Mouse (Mus musculus) hindbrain, embryonic 11.5 days (tissue): ENCODE measurements around the gene Pde1a. TPM values are rescaled to one million over a fixed set of nuclear protein-coding genes. Genes with fewer than 3 reads are reported as not detected.

Source experiments
- ATAC-seq: fragments of 200-750 bp; cut with Nextera tagmentation; 2 replicates; pipeline ENCODE4 v1.8.0; 2017; ENCODE audit warnings: mild to moderate bottlenecking, moderate TSS enrichment, moderate library complexity; ENCODE audit not compliant: low FRiP score
- DNase-seq: peaks from one replicate; pipeline ENCODE4 v3.0.0-alpha.2; 2015; ENCODE audit warnings: low spot score
- H3K27ac ChIP-seq: fragments of 300-500 bp; sonication (generic); 2 replicates; pipeline ENCODE4 v1.5.1; 2014; ENCODE audit warnings: mild to moderate bottlenecking, low read depth, low read length
- H3K27me3 ChIP-seq: fragments of 300-500 bp; sonication (generic); 2 replicates; pipeline ENCODE4 v1.6.1; 2014; ENCODE audit warnings: mild to moderate bottlenecking, low read length, moderate library complexity, mixed read lengths; ENCODE audit not compliant: control insufficient read depth, insufficient read depth
- H3K36me3 ChIP-seq: fragments of 300-500 bp; sonication (generic); 2 replicates; pipeline ENCODE4 v1.6.1; 2014; ENCODE audit warnings: mild to moderate bottlenecking, low read length, moderate library complexity, mixed read lengths; ENCODE audit not compliant: control insufficient read depth, insufficient read depth
- H3K4me1 ChIP-seq: fragments of 300-500 bp; sonication (generic); replicated peaks from 2 replicates; pipeline ENCODE4 v1.6.1; 2014; ENCODE audit warnings: low read length, mixed read lengths; ENCODE audit not compliant: control insufficient read depth, insufficient read depth
- H3K4me2 ChIP-seq: fragments of 300-500 bp; sonication (generic); replicated peaks from 2 replicates; pipeline ENCODE4 v1.6.1; 2014; ENCODE audit warnings: mild to moderate bottlenecking, low read depth, low read length
- H3K4me3 ChIP-seq: fragments of 300-500 bp; sonication (generic); 2 replicates; pipeline ENCODE4 v1.5.1; 2014; ENCODE audit warnings: low read depth, low read length
- H3K9ac ChIP-seq: fragments of 300-500 bp; sonication (generic); 2 replicates; pipeline ENCODE4 v1.6.1; 2014; ENCODE audit warnings: low read depth, low read length
- H3K9me3 ChIP-seq: fragments of 300-500 bp; sonication (generic); 2 replicates; pipeline ENCODE4 v1.6.1; 2016; ENCODE audit warnings: low read length; ENCODE audit not compliant: control insufficient read depth
- WGBS: fragments of 180-500 bp; shearing (Covaris S2); extraction: QIAGEN DNeasy Blood & Tissue Kit; methylation state at CpG from one replicate; pipeline ENCODE4 v1.1.7; 2014; 5-methylcytosine and 5-hydroxymethylcytosine counted together
- polyA plus RNA-seq: library from polyadenylated mRNA; unstranded; fragments of >200 nt; fragmentation: Nextera tagmentation; extraction: Ambion mirVana; gene quantifications from 2 replicates; pipeline ENCODE4 v1.2.1, GENCODE M21; 2014

Pde1a gene
- polyA plus RNA-seq, 1 experiment from 2014 or later, result 1.6 TPM

DNA sequence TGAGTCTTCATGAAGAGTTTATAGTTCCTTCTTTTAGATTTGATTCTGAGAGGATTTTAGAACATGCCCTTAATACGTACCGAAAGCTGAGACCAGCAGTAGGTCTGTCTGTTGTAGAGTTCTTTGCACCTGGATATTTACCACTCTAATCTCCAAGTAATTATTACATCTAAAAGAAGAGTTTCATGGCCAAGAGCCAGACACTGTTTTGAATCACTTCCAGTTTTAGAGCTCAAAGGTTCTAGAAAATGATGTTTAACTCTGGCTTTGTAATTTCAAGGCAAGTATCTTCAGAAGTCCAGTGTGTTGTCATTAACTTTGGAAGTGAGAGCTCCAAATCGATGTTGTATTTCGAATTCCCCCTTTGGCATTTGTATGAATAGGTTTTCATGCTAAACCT, 167.8 kb downstream of the Pde1a start:
- no peak overlapping the region for H3K4me3 ChIP-seq
- H3K27me3 ChIP-seq, result no peaks in the 10 kb centered on the region
- H3K9ac ChIP-seq, result no peak overlapping the region
- 93% methylated on average over 4 of the region's 4 CpGs for WGBS
- ATAC-seq, result no peak
- H3K9me3 ChIP-seq, result no peaks in the 10 kb centered on the region
- DNase-seq, result no peak
- H3K4me2 ChIP-seq, result no peak overlapping the region
- no peaks in the 10 kb centered on the region for H3K4me1 ChIP-seq
- no peak overlapping the region for H3K27ac ChIP-seq
- H3K36me3 ChIP-seq, result no peaks in the 10 kb centered on the region

DNA sequence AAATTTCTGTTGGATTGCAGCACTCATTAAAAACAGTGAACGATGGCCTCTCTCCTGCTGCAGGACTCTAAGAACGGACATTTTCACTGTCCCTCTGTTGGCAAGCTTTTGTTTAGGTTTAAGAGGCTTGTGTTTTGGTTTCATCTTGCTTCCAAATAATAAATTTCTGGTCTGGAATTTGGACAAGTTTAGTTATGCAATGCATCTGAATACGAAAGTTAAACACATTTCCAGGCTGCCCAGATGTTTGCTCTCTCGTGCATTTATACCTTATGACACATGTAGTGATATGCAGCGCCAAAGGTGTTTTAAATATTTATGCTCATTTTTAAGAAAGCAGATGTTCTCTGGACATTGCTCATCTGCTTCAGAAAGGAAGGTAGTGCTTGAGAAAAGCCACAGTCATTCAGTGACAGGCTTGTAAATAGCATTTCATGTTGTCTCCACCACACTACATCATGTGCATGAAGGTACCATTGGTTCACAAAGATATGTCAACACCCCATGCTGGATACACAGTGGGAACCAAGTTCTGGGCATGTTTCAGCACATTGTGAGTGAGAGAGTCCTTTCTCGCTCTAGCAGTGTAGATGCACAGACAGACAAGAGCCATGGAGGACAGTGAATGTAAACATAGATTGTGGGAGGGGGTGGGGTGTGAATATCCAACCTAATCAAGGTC, 171.5 kb downstream of the Pde1a start:
- Histone ChIP-seq H3K9me3 (no peaks in the 10 kb centered on the region), H3K4me3 (no peak overlapping the region), H3K27ac (no peak overlapping the region), H3K4me1 (no peaks in the 10 kb centered on the region), H3K36me3 (no peaks in the 10 kb centered on the region), H3K4me2 (no peak overlapping the region), H3K27me3 (no peaks in the 10 kb centered on the region), H3K9ac (no peak overlapping the region)
- WGBS, result 87% methylated on average over 6 of the region's 6 CpGs
- ATAC-seq, result no peak
- DNase-seq, result no peak

DNA sequence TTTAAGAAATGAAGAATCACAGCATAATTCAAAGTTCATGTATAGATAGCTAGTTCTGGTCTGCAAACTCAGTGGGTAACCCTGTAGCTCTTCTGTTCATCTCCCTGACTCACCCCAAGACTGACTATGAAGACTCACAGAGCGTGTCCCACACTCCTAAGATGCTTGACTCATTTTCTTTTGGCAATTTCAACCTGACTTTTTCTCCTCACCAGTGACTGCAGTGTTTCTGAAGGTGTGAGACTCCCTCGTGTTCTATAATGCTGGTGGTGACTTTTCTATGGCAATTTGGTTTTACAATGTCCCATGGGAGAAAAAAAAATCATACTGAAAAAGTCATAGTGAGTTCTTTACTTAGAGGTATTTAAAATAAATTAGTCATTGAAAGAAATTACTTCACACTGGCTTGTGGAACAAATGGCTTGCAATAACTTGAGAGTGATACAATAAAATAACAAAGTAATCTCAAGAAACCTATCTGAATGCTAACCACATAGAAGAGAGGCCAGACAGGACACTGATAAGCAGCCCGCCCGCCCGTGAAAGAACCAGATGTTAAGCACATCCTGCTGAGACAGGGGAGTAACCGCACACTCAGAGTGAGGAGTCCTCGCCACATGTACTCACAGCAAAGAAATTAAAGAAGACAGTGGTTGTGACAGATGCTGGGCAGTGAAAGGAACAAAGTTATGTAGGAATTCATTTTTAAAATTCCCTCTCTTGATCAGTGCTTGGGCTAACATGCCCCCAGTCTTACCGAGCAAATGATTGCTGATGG, 183.2 kb downstream of the Pde1a start:
- no peak for DNase-seq
- Histone ChIP-seq H3K9me3 (no peaks in the 10 kb centered on the region), H3K9ac (no peak overlapping the region), H3K4me1 (no peaks in the 10 kb centered on the region), H3K4me2 (no peak overlapping the region), H3K27me3 (no peaks in the 10 kb centered on the region), H3K27ac (no peak overlapping the region), H3K4me3 (no peak overlapping the region), H3K36me3 (no peaks in the 10 kb centered on the region)
- no peak for ATAC-seq
- 69% methylated on average over 8 of the region's 8 CpGs for WGBS

DNA sequence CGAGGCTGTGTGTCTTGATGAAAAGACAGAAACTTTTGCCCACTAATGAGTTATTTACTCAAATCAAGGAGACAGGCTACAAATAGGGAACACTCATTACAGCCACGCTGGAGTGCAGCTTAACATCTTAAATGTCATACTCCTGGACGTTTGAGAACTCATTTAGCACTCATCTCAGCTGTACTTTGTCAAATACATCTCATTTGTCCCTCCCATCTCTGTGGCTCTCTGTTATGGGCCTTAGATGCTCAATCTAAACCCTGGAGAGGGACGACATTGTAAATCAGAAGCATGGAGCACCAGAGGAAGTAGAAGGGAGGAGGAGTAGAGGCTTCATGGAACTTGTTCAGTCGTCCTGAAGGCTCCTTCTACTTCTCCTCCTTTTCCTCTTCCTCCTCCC, 194.6 kb downstream of the Pde1a start:
- H3K27me3 ChIP-seq, result no peaks in the 10 kb centered on the region
- H3K9me3 ChIP-seq, result no peaks in the 10 kb centered on the region
- H3K4me1 ChIP-seq, result no peaks in the 10 kb centered on the region
- DNase-seq, result no peak
- H3K27ac ChIP-seq, result no peak overlapping the region
- H3K9ac ChIP-seq, result no peak overlapping the region
- 69% methylated on average over 5 of the region's 5 CpGs for WGBS
- no peaks in the 10 kb centered on the region for H3K36me3 ChIP-seq
- H3K4me2 ChIP-seq, result no peak overlapping the region
- no peak for ATAC-seq
- no peak overlapping the region for H3K4me3 ChIP-seq

DNA sequence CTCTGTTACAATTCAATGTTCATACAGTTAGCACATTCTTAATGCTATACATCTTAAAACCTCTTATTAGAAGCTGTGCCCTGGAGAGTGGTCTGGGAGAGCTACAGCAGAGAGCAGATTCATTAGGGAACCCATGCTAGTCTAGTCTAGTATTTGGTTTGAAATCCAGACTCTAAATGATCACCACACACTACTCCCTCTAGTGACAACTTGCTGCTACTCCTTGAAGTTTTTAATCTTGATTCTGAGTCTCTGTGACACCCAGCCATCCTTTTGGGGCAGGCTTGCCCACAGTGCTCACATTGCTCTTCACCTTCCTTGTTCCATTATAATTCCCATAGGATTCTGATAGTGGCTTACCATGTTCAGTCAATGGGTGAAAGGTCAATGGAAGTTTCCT, 206.9 kb downstream of the Pde1a start:
- DNase-seq, result no peak
- no peak overlapping the region for H3K9ac ChIP-seq
- H3K27me3 ChIP-seq, result no peaks in the 10 kb centered on the region
- no peaks in the 10 kb centered on the region for H3K9me3 ChIP-seq
- no peaks in the 10 kb centered on the region for H3K36me3 ChIP-seq
- H3K4me2 ChIP-seq, result no peak overlapping the region
- no peak overlapping the region for H3K27ac ChIP-seq
- no peak overlapping the region for H3K4me3 ChIP-seq
- H3K4me1 ChIP-seq, result no peaks in the 10 kb centered on the region
- no peak for ATAC-seq

DNA sequence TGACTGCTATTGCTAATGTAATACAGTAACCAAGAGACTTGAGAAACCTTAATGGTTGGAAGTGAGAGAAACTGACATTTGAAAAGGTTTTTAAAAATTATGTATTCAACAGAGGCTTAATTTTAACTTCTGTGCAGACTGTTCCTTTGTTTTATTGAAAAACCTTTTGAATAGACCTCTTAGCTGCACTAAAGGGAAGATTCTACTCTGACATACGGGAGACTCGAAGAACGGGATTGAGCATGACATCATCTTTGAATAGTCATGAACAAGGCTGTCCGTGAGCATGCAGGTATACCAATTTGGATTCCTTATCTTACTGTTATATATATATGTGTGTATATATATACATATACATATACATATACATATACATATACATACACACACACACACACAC, 207.9 kb downstream of the Pde1a start:
- 93% methylated on average over 4 of the region's 4 CpGs for WGBS
- no peaks in the 10 kb centered on the region for H3K36me3 ChIP-seq
- H3K4me1 ChIP-seq, result no peaks in the 10 kb centered on the region
- H3K9me3 ChIP-seq, result no peaks in the 10 kb centered on the region
- no peak overlapping the region for H3K9ac ChIP-seq
- H3K4me2 ChIP-seq, result no peak overlapping the region
- H3K27ac ChIP-seq, result no peak overlapping the region
- H3K4me3 ChIP-seq, result no peak overlapping the region
- H3K27me3 ChIP-seq, result no peaks in the 10 kb centered on the region
- DNase-seq (no peak), ATAC-seq (no peak)

DNA sequence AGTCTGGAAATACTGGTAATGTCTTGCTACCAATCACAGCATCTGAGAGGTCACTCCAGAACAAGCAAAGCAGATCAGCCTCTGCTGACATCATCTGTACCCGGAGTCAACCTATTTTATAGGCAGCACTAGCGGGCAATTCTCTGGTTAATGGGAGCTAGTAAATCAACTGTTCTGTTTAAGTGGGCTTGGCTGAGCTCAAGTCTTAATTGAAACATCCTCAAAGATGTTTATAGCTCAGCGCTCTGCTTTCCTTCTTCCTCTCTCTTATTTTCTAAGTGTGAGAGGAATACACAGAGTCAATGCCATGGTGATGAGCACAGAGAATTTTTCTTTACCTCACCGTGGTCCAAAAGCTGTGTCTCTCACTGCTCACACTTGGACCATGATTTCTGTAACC, 208.8 kb downstream of the Pde1a start:
- Histone ChIP-seq H3K27ac (no peak overlapping the region), H3K9me3 (no peaks in the 10 kb centered on the region), H3K27me3 (no peaks in the 10 kb centered on the region), H3K4me1 (no peaks in the 10 kb centered on the region), H3K4me2 (no peak overlapping the region), H3K36me3 (no peaks in the 10 kb centered on the region), H3K4me3 (no peak overlapping the region), H3K9ac (no peak overlapping the region)
- WGBS, result 92% methylated on average over 4 of the region's 4 CpGs
- DNase-seq, result no peak
- ATAC-seq, result no peak

DNA sequence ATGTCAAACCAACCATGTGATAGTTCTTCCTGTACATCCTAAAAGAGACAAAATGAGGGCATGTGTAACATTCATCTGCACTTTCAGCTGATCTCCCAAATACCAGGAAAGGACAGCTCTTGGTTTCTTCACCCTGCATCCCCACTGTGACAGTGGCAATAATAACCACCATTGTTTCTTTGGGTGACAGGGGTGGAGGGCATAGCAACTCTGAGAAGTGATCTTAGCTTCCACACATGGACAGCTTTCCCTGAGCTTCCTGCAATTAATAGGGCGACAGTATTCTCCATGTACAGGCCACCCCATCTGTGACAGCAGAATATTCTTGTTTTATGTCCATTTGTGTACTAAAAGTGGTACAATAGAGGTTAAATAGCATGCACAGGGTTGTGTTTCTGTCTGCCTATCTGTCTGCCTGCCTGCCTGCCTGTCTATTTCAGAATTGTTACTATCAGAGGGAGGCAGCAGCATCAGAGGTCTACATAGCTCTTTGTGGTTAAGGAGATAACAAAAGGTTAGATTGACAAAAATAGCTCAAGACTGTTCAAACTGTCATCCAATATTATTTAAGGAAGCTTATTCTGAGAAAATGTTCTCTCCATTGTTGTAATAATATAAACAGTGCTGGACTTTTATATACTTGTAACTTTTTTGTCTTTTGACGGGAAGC, 227.3 kb downstream of the Pde1a start:
- Histone ChIP-seq H3K9ac (no peak overlapping the region), H3K4me2 (no peak overlapping the region), H3K36me3 (no peaks in the 10 kb centered on the region), H3K9me3 (no peaks in the 10 kb centered on the region), H3K27ac (no peak overlapping the region), H3K4me3 (no peak overlapping the region), H3K27me3 (no peaks in the 10 kb centered on the region), H3K4me1 (no peaks in the 10 kb centered on the region)
- DNase-seq (no peak), ATAC-seq (no peak)
- 86% methylated on average over 2 of the region's 2 CpGs for WGBS

DNA sequence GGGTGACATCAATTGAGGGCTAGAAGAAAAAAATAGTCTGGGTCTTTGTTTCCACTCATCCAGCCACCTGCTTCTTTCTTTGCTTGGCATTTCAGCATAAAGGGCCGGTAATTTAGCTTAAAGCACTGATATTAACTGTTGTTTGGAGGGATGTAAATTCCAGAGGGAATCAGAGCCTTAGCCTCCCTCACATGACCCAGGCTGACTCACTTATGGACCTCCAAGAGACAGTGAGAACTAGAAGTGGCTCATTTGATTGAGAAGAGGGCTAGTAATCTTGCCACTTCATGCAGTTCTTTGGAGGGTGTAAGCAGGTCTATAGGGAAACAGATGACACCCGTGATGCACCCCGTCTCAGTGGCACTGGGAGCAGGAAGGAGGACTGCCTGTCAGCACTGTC, 230.7 kb downstream of the Pde1a start:
- no peak overlapping the region for H3K4me2 ChIP-seq
- 79% methylated on average over 3 of the region's 3 CpGs for WGBS
- ATAC-seq, result no peak

More for the DNA sequence above, 230.7 kb downstream of the Pde1a start:
- Histone ChIP-seq H3K27ac (no peak overlapping the region), H3K36me3 (no peaks in the 10 kb centered on the region), H3K4me1 (no peaks in the 10 kb centered on the region), H3K27me3 (no peaks in the 10 kb centered on the region), H3K4me3 (no peak overlapping the region), H3K9ac (no peak overlapping the region), H3K9me3 (no peaks in the 10 kb centered on the region)
- no peak for DNase-seq
